Mouse (Mus musculus) spleen, adult 2 months (tissue): ENCODE results near the gene Smad6.

Experiments
- CTCF ChIP-seq: fragments of 200-500 bp; IDR thresholded peaks from 2 replicates; pipeline ENCODE4 v1.5.1; 2011; ENCODE audit warnings: mild to moderate bottlenecking, inconsistent platforms; ENCODE audit not compliant: insufficient read depth, insufficient read length, insufficient replicate concordance; ENCODE audit errors: extremely low read depth
- POLR2A ChIP-seq: fragments of 200-500 bp; IDR thresholded peaks from 2 replicates; pipeline ENCODE4 v1.6.1; 2011; ENCODE audit warnings: low read depth, low read length, inconsistent platforms

- no peak for TF ChIP-seq CTCF
- no peak for TF ChIP-seq POLR2A
These were observed 106.9 kb downstream of the Smad6 start for GRCm38 (mm10) chr9:63914944-63915343.
